Mouse (Mus musculus) lung, embryonic 15.5 days (tissue): Measurements from ENCODE around the gene Olfr1383. TPM values are rescaled to one million over a fixed set of nuclear protein-coding genes. Genes with fewer than 3 reads are reported as not detected.
"Not testable (repeated sequence)": the region's sequence is repeated elsewhere in the genome, so short reads cannot be mapped to it uniquely, and the experiment has no call there.

ENCODE experiments used
- ATAC-seq: fragments of 200-750 bp; cut with Nextera tagmentation; 2 replicates; pipeline ENCODE4 v1.8.0; 2017; ENCODE audit warnings: moderate number of reproducible peaks, borderline replicate concordance; ENCODE audit not compliant: low FRiP score, low TSS enrichment; ENCODE audit errors: extremely low read depth
- H3K27ac ChIP-seq: fragments of 300-500 bp; sonication (generic); 2 replicates; pipeline ENCODE4 v1.5.1; 2015; ENCODE audit warnings: moderate library complexity, mild to moderate bottlenecking, inconsistent platforms
- H3K27me3 ChIP-seq: fragments of 300-500 bp; sonication (generic); 2 replicates; pipeline ENCODE4 v1.6.1; 2015; ENCODE audit warnings: inconsistent platforms
- H3K36me3 ChIP-seq: fragments of 300-500 bp; sonication (generic); 2 replicates; pipeline ENCODE4 v1.6.1; 2015; ENCODE audit warnings: inconsistent platforms
- H3K4me1 ChIP-seq: fragments of 300-500 bp; sonication (generic); 2 replicates; pipeline ENCODE4 v1.6.1; 2015; ENCODE audit warnings: inconsistent platforms
- H3K4me2 ChIP-seq: fragments of 300-500 bp; sonication (generic); 2 replicates; pipeline ENCODE4 v1.6.1; 2015; ENCODE audit warnings: inconsistent platforms, mild to moderate bottlenecking, moderate library complexity
- H3K4me3 ChIP-seq: fragments of 300-500 bp; sonication (generic); 2 replicates; pipeline ENCODE4 v1.5.1; 2015; ENCODE audit warnings: mild to moderate bottlenecking, inconsistent platforms
- H3K9ac ChIP-seq: fragments of 300-500 bp; sonication (generic); 2 replicates; pipeline ENCODE4 v1.6.1; 2015; ENCODE audit warnings: inconsistent platforms
- H3K9me3 ChIP-seq: fragments of 300-500 bp; sonication (generic); 2 replicates; pipeline ENCODE4 v1.6.1; 2016; ENCODE audit warnings: inconsistent platforms
- WGBS: fragments of 180-500 bp; shearing (Covaris S2); methylation state at CpG from one replicate; pipeline ENCODE4 v1.1.7; 2015; 5-methylcytosine and 5-hydroxymethylcytosine counted together
- polyA plus RNA-seq: library from polyadenylated mRNA; unstranded; fragments of >200 nt; fragmentation: Nextera tagmentation; extraction: Ambion mirVana; gene quantifications from 2 replicates; pipeline ENCODE4 v1.2.1, GENCODE M21; 2015

Gene Olfr1383
- not detected in 2 replicates for polyA plus RNA-seq

DNA sequence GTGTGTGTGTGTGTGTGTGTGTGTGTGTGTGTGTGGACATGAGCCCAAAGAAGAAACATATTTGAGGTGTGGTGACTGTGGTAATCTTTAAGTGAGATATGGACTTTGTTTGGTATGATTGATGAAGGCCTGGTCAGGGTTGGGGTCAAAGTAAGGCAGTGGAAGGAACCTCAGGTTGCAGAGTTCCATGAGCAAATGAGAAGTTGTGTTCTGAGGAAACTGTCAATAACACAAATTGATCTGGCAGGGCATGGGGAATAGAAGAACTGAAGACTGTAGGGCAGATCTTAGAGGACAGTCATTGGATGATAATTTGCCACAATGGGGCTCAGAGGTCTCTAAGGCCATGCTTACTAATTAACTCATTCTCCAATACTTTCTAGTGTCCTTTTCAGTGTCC lies at the start of gene Olfr1383:
TSS of gene Olfr1383 (plus strand) at position 301 of the 400 bp plus-strand sequence.
- no peak for ATAC-seq
- no peak within 1 kb of the TSS for H3K4me2 ChIP-seq

GRCm38 (mm10) chr11:49485973-49486372 lies 33.5 kb upstream of the Olfr1383 start:
- H3K36me3 ChIP-seq: no peaks in the 10 kb centered on the region
- H3K9ac ChIP-seq: no peak overlapping the region
- H3K4me3 ChIP-seq: no peak overlapping the region
- no peak for ATAC-seq
- 32% methylated on average over 4 of the region's 4 CpGs for WGBS
- no peaks in the 10 kb centered on the region for H3K27me3 ChIP-seq
- no peaks in the 10 kb centered on the region for H3K4me1 ChIP-seq
- no peak overlapping the region for H3K4me2 ChIP-seq
- H3K9me3 ChIP-seq: no peaks in the 10 kb centered on the region
- H3K27ac ChIP-seq: no peak overlapping the region

More for the DNA sequence above, at the start of gene Olfr1383:
- Histone ChIP-seq H3K9me3 (no peaks in the 10 kb centered on the region), H3K9ac (no peak within 1 kb of the TSS), H3K4me1 (no peaks in the 10 kb centered on the region), H3K4me3 (no peak within 1 kb of the TSS), H3K27me3 (no peaks in the 10 kb centered on the region), H3K36me3 (no peaks in the 10 kb centered on the region), H3K27ac (no peak within 1 kb of the TSS)

DNA sequence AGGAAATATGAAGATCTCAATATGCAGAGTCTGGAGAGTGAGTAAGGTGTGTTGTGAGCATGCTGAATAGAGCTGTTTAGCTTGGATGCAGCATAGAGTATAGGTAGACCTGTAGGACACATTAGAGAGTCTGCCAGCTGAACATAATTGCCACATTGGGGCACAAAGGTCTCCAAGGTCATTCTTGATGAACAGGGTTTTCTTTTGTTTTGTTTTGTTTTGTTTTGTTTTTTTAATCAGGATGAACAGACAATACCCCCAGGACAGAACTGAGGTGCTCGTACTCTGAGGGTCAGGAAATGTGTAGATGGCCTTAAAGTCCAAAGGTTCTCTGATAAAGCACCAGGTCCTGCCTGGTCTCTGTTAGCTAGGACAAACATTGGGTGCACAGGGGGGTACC lies 30.7 kb upstream of the Olfr1383 start, which contains the start of gene Olfr1385:
TSS of gene Olfr1385 (plus strand) at position 301 of the 400 bp plus-strand sequence.
- H3K4me1 ChIP-seq, ATAC-seq, H3K27me3 ChIP-seq, H3K9ac ChIP-seq, H3K4me3 ChIP-seq, H3K9me3 ChIP-seq, H3K27ac ChIP-seq, H3K36me3 ChIP-seq, H3K4me2 ChIP-seq: not testable (repeated sequence)
- WGBS: 67% methylated on average over 1 of the region's 1 CpGs

- Histone ChIP-seq H3K9me3 (no peaks in the 10 kb centered on the region), H3K4me1 (no peaks in the 10 kb centered on the region), H3K9ac (no peak overlapping the region), H3K36me3 (no peaks in the 10 kb centered on the region), H3K4me2 (no peak overlapping the region), H3K27me3 (no peaks in the 10 kb centered on the region), H3K4me3 (no peak overlapping the region), H3K27ac (no peak overlapping the region)
- no peak for ATAC-seq
- WGBS: 50% methylated on average over 5 of the region's 5 CpGs
Observed at GRCm38 (mm10) chr11:49518086-49518485, 1.4 kb upstream of the Olfr1383 start.

- WGBS: 79% methylated on average over 3 of the region's 3 CpGs
- no peaks in the 10 kb centered on the region for H3K36me3 ChIP-seq
- no peaks in the 10 kb centered on the region for H3K27me3 ChIP-seq
- H3K4me1 ChIP-seq: no peaks in the 10 kb centered on the region
- H3K9me3 ChIP-seq: no peaks in the 10 kb centered on the region
- no peak within 1 kb of the TSS for H3K27ac ChIP-seq
- H3K4me2 ChIP-seq: no peak within 1 kb of the TSS
- H3K4me3 ChIP-seq: no peak within 1 kb of the TSS
- no peak for ATAC-seq
- H3K9ac ChIP-seq: no peak within 1 kb of the TSS
Observed at GRCm38 (mm10) chr11:49527947-49528346, 8.5 kb downstream of the Olfr1383 start, which contains the start of gene Olfr1382. TSS of gene Olfr1382 (plus strand) at chr11:49528247.

DNA sequence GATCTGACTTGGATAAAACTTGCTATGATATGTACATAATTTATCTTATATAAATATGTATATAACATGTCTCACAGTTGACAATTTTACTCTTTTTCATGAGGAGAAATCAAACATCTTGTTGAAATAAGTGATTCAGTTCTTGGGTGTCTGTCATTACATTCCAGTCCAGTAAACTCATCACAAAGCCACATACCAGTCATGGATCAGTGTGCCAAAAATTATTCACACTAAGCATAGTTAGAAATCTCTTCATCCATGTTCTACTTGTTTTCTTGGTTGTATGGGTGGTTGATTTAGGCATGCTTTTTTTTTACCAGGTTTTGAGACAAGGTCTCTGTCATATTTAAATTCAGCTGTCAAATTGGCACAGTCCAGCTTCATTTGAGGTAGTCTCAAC lies 13.3 kb downstream of the Olfr1383 start:
- H3K9ac ChIP-seq: no peak overlapping the region
- no peaks in the 10 kb centered on the region for H3K27me3 ChIP-seq
- no peak overlapping the region for H3K4me2 ChIP-seq
- H3K36me3 ChIP-seq: no peaks in the 10 kb centered on the region
- ATAC-seq: no peak
- no peaks in the 10 kb centered on the region for H3K4me1 ChIP-seq
- no peak overlapping the region for H3K27ac ChIP-seq
- H3K4me3 ChIP-seq: no peak overlapping the region
- no peaks in the 10 kb centered on the region for H3K9me3 ChIP-seq

DNA sequence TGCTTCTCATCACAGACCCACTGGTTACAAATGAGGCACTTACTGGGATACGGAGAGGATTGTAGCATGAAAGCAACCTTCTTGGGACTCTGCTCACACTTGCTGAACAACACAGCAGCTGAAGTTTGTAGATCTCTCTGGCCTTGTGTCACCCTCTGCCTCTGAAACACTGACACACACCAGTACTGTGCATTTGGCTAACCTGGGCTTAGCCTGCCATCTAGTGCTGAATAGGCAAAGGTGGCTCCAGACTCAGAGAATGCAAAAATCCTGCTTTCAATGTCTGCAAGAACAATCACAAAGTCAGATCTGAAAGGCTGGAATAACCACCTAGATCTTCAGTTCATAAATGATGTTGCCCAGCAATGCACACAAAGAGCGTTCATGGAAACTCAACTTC lies 17.2 kb downstream of the Olfr1383 start:
- WGBS: 83% methylated on average over 2 of the region's 2 CpGs

DNA sequence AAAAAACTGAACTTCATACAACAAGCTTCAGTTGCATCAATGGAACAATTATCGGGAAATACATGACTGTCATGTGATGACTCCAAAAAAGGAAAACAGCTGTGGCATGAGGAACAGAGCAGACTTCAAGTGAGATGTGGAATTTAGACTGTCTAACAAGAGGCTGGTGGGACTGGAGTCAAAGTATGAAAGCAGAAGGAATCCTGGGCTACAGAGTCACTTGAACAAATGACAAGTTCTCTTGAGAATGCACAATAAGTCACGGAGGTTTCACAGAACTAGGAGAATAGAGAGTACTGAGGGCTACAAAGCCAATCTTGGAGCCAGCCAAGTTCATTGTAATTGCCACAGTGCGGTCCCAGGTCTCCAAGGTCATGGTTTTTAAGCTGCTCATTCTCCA lies 23.7 kb downstream of the Olfr1383 start, which contains the start of gene Olfr1381:
TSS of gene Olfr1381 (plus strand) at position 301 of the 400 bp plus-strand sequence.
- not testable (repeated sequence) for H3K36me3 ChIP-seq, H3K9ac ChIP-seq, H3K9me3 ChIP-seq, H3K27me3 ChIP-seq, H3K4me1 ChIP-seq, H3K4me3 ChIP-seq, H3K27ac ChIP-seq, H3K4me2 ChIP-seq, ATAC-seq
- WGBS: 70% methylated on average over 3 of the region's 3 CpGs

More for the DNA sequence above, 17.2 kb downstream of the Olfr1383 start:
- H3K27me3 ChIP-seq, H3K4me3 ChIP-seq, H3K9ac ChIP-seq, H3K27ac ChIP-seq, ATAC-seq, H3K4me1 ChIP-seq, H3K4me2 ChIP-seq, H3K36me3 ChIP-seq, H3K9me3 ChIP-seq: not testable (repeated sequence)

GRCm38 (mm10) chr11:49554033-49554432 lies 34.6 kb downstream of the Olfr1383 start:
- not testable (repeated sequence) for H3K4me2 ChIP-seq, H3K9ac ChIP-seq, H3K4me3 ChIP-seq, H3K4me1 ChIP-seq, H3K27me3 ChIP-seq, H3K36me3 ChIP-seq, H3K9me3 ChIP-seq, ATAC-seq, H3K27ac ChIP-seq
- WGBS: 71% methylated on average over 3 of the region's 3 CpGs

DNA sequence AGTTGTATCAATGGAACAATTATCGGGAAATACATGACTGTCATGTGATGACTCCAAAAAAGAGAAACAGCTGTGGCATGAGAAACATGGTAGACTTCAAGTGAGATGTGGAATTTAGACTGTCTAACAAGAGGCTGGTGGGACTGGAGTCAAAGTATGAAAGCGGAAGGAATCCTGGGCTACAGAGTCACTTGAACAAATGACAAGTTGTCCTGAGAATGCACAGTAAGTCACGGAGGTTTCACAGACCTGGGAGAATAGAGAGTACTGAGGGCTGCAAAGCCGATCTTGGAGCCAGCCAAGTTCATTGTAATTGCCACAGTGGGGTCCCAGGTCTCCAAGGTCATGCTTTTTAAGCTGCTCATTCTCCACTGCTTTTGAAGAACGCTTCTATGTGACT lies 37.1 kb downstream of the Olfr1383 start, which contains the start of gene Olfr1380:
TSS of gene Olfr1380 (plus strand) at position 301 of the 400 bp plus-strand sequence.
- not testable (repeated sequence) for H3K4me2 ChIP-seq, H3K27ac ChIP-seq, ATAC-seq, H3K4me3 ChIP-seq, H3K4me1 ChIP-seq, H3K9ac ChIP-seq, H3K9me3 ChIP-seq, H3K27me3 ChIP-seq, H3K36me3 ChIP-seq
- WGBS: 76% methylated on average over 5 of the region's 5 CpGs

DNA sequence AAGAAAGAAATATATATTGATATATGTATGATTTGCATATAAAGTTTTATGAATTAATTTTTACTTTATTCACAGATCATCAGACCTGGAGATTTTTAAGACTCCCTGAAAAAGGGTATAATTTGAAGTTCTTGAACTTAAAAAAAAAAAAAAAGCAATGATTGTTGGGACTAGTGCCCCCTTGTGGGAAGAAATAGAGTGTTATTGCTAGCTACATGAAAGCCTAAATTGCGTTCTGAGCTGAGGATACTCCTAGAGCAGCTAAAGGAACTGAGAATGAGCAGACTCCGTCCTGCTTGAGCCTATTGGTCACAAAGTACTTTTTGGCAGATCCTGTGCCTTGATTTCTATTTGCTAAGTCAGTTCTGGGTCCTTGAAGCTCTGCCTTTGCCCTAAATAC lies 55.6 kb downstream of the Olfr1383 start:
- not testable (repeated sequence) for H3K36me3 ChIP-seq, H3K9me3 ChIP-seq, H3K4me3 ChIP-seq, H3K27me3 ChIP-seq, H3K27ac ChIP-seq, ATAC-seq, H3K9ac ChIP-seq, H3K4me2 ChIP-seq, H3K4me1 ChIP-seq
- 25% methylated on average over 2 of the region's 2 CpGs for WGBS
